Mouse (Mus musculus) midbrain, embryonic 14.5 days (tissue): ENCODE data around the gene Nf1. TPM values are rescaled to one million over a fixed set of nuclear protein-coding genes. Genes with fewer than 3 reads are reported as not detected.

Experiments
- ATAC-seq: fragments of 200-750 bp; cut with Nextera tagmentation; 2 replicates; pipeline ENCODE4 v1.8.0; 2017; ENCODE audit warnings: moderate number of reproducible peaks, moderate library complexity; ENCODE audit not compliant: low FRiP score, low TSS enrichment
- DNase-seq: peaks from one replicate; pipeline ENCODE4 v3.0.0-alpha.2; 2015
- H3K27ac ChIP-seq: fragments of 300-500 bp; sonication (generic); replicated peaks from 2 replicates; pipeline ENCODE4 v1.5.1; 2014; ENCODE audit warnings: mild to moderate bottlenecking, low read depth, low read length, moderate library complexity
- H3K27me3 ChIP-seq: fragments of 300-500 bp; sonication (generic); 2 replicates; pipeline ENCODE4 v1.6.1; 2014; ENCODE audit warnings: low read length, control low read depth, mixed read lengths; ENCODE audit not compliant: control insufficient read depth, insufficient read depth
- H3K36me3 ChIP-seq: fragments of 300-500 bp; sonication (generic); 2 replicates; pipeline ENCODE4 v1.6.1; 2014; ENCODE audit warnings: low read length, control low read depth; ENCODE audit not compliant: control insufficient read depth, insufficient read depth
- H3K4me1 ChIP-seq: fragments of 300-500 bp; sonication (generic); 2 replicates; pipeline ENCODE4 v1.6.1; 2014; ENCODE audit warnings: mild to moderate bottlenecking, antibody characterized with exemption, low read length, control low read depth; ENCODE audit not compliant: control insufficient read depth, insufficient read depth
- H3K4me2 ChIP-seq: fragments of 300-500 bp; sonication (generic); 2 replicates; pipeline ENCODE4 v1.6.1; 2014; ENCODE audit warnings: mild to moderate bottlenecking, low read length, moderate library complexity
- H3K4me3 ChIP-seq: fragments of 300-500 bp; sonication (generic); replicated peaks from 2 replicates; pipeline ENCODE4 v1.5.1; 2014; ENCODE audit warnings: low read depth, low read length
- H3K9ac ChIP-seq: fragments of 300-500 bp; sonication (generic); replicated peaks from 2 replicates; pipeline ENCODE4 v1.6.1; 2014; ENCODE audit warnings: mild to moderate bottlenecking, low read length, moderate library complexity
- H3K9me3 ChIP-seq: fragments of 300-500 bp; sonication (generic); 2 replicates; pipeline ENCODE4 v1.6.1; 2016; ENCODE audit warnings: low read length, control low read depth, mixed read lengths; ENCODE audit not compliant: control insufficient read depth
- WGBS: fragments of 180-500 bp; shearing (Covaris S2); extraction: QIAGEN DNeasy Blood & Tissue Kit; methylation state at CpG from one replicate; pipeline ENCODE4 v1.1.7; 2014; 5-methylcytosine and 5-hydroxymethylcytosine counted together
- polyA plus RNA-seq: library from polyadenylated mRNA; unstranded; fragments of >200 nt; fragmentation: Nextera tagmentation; extraction: Ambion mirVana; gene quantifications from 2 replicates; pipeline ENCODE4 v1.2.1, GENCODE M21; 2014

The Nf1 gene
- polyA plus RNA-seq: 15.6 and 15.7 TPM in 2 replicates

DNA sequence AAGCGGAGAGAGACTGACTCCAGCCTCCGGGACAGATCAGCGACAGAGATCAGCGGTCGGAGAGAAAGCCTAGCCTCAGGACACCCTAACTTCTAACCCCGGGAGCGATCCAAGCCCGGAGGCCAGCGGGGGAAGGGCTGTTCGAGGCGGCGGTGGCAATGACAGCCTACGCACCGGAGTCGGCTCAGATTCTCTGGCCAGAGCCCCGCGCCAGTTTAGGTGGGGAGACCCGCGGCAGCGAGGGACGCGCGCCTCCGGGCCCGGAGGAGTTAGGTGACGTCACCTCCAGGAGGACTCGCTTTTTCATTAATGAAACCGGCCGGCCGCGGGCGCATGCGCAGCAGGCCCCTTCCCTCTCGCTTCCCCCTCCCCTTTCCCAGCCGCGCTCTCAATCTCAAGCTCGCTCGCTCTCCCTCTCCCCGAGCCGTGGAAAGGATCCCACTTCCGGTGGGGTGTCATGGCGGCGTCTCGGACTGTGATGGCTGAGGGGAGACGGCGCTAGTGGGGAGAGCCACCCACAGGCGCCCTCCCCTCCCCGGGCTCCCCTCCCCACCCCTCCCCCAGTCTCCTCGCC, at the start of gene Nf1:
Nf1 (plus strand) TSS at position 460 of the 574 bp plus-strand sequence.
- peak; percentile 94 for ATAC-seq
- H3K9ac ChIP-seq: peak within 1 kb of the TSS; percentile 97
- no peaks in the 10 kb centered on the region for H3K27me3 ChIP-seq
- peaks cover 9% of the 10 kb centered on the region for H3K4me1 ChIP-seq
- peaks cover 11% of the 10 kb centered on the region for H3K36me3 ChIP-seq
- DNase-seq: peak; percentile 99
- peak within 1 kb of the TSS; percentile 70 for H3K4me2 ChIP-seq
- H3K4me3 ChIP-seq: peak within 1 kb of the TSS; percentile 98
- no peaks in the 10 kb centered on the region for H3K9me3 ChIP-seq
- H3K27ac ChIP-seq: peak within 1 kb of the TSS; percentile 95
- WGBS: under 1% methylated on average over 49 of the region's 49 CpGs

DNA sequence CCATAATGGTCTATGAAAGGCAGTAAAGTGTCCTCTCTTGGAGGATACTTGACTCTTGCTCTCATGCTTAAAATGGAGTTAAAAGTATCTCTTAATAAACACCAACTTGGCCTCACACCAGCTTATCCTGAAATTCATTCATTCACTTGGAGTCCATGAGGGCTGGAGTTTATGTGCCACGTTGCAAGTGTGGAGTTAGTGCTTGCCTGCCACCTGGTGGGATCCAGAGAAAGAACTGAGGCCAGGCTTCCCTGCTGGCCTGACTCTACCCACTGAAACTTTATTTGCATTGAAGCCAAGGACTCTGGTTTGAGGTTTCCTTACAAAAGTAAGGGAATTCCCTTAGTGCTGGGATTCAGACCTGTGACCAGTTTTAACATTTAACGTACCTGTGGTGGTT, 49.0 kb upstream of the Nf1 start:
- H3K4me3 ChIP-seq: no peak overlapping the region
- WGBS: 48% methylated on average over 2 of the region's 2 CpGs
- no peaks in the 10 kb centered on the region for H3K36me3 ChIP-seq
- H3K27ac ChIP-seq: no peak overlapping the region
- DNase-seq (peak; percentile 43), ATAC-seq (no peak)
- no peaks in the 10 kb centered on the region for H3K4me1 ChIP-seq
- no peak overlapping the region for H3K9ac ChIP-seq
- H3K4me2 ChIP-seq: no peak overlapping the region
- no peaks in the 10 kb centered on the region for H3K9me3 ChIP-seq
- H3K27me3 ChIP-seq: no peaks in the 10 kb centered on the region

DNA sequence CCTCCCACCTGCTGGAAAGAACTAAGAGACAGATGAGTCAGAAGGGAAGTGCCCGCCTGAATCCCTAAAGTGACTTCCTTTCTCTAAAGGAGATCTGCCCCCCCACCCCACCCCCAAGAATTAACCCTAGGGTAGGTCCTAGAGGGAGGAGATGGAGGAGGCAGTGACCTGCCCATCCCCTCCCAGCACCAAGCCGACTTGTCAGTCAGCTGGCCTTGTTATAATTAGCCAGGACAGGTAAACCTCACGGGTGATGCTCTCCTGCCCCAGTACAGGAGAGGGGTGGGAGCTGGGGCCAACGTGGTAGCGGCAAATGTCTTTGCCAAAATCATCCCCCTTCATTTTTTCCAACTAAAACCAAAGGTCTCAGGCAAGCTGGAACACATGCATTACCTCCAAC, 47.8 kb upstream of the Nf1 start:
- Histone ChIP-seq H3K9me3 (no peaks in the 10 kb centered on the region), H3K4me1 (no peaks in the 10 kb centered on the region), H3K27ac (no peak overlapping the region), H3K27me3 (no peaks in the 10 kb centered on the region), H3K9ac (no peak overlapping the region), H3K36me3 (no peaks in the 10 kb centered on the region), H3K4me3 (no peak overlapping the region), H3K4me2 (no peak overlapping the region)
- ATAC-seq: no peak
- no peak for DNase-seq
- WGBS: 77% methylated on average over 5 of the region's 5 CpGs

DNA sequence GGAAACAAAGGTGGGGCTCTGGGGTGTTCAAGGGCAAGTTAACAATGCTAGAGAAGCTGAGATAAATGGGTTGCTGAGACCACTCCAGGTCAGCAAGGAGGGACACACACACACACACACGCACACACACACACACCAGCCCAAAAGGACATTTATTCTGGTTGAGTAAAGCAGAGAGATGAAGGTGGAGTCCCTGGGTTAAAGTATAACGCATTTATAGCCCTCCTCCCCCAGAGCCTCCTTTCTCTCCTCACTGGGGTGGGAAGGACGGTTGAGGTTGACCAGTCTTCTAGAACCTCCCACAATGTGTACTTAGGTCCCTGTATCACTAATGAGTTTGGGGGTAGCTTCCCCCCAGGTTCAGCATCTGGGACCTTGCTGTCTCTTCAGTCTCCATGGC, 47.4 kb upstream of the Nf1 start:
- 71% methylated on average over 3 of the region's 3 CpGs for WGBS
- no peak for ATAC-seq
- no peak overlapping the region for H3K27ac ChIP-seq

DNA sequence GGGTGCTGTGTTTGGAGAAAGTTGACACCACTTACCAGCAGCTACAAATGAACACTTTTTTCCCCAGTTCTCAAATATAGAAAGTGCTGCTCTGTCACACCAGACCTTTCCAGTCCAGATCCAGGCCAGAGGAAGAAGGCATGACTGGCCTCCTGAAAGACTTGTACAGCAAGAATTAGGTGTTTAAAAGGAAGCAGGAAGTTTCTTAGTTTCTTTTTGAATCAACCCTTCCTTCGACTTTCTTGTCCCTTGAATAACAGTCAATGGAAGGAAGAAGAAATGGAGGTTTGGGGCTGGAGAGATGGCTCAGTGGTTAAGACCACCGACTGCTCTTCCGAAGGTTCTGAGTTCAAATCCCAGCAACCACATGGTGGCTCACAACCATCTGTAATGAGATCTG, 46.5 kb upstream of the Nf1 start:
- Histone ChIP-seq H3K4me3 (no peak overlapping the region), H3K9ac (no peak overlapping the region), H3K27ac (no peak overlapping the region), H3K4me1 (no peaks in the 10 kb centered on the region), H3K9me3 (no peaks in the 10 kb centered on the region), H3K27me3 (no peaks in the 10 kb centered on the region), H3K36me3 (no peaks in the 10 kb centered on the region), H3K4me2 (no peak overlapping the region)
- no peak for ATAC-seq
- 95% methylated on average over 3 of the region's 3 CpGs for WGBS
- DNase-seq: no peak

More for the DNA sequence above, 47.4 kb upstream of the Nf1 start:
- Histone ChIP-seq H3K9ac (no peak overlapping the region), H3K9me3 (no peaks in the 10 kb centered on the region), H3K4me3 (no peak overlapping the region), H3K36me3 (no peaks in the 10 kb centered on the region), H3K4me1 (no peaks in the 10 kb centered on the region), H3K4me2 (no peak overlapping the region), H3K27me3 (no peaks in the 10 kb centered on the region)
- DNase-seq: no peak

DNA sequence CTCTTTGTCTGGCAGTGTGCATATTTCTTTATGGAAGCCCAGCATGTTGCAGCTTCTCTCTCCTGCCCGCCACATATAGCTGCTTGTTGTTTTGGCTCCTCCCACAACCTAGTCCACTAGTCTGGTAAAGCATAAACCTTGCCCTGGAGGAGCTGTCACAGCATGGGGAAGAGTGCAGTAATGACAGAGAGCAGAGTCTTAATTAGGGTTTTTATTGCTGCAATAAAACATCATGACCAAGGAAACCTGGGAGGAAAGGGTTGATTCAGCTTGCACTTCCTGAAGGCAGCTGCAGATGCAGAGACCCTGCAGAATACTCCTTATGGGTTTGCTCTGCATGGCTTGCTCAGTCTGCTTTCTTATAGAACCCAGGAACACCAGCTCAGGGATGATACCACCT, 45.5 kb upstream of the Nf1 start:
- Histone ChIP-seq H3K4me3 (no peak overlapping the region), H3K9ac (no peak overlapping the region), H3K4me2 (no peak overlapping the region), H3K27me3 (no peaks in the 10 kb centered on the region), H3K27ac (no peak overlapping the region), H3K9me3 (no peaks in the 10 kb centered on the region), H3K36me3 (no peaks in the 10 kb centered on the region), H3K4me1 (no peaks in the 10 kb centered on the region)
- ATAC-seq (no peak), DNase-seq (no peak)
- 50% methylated on average over 1 of the region's 1 CpGs for WGBS

DNA sequence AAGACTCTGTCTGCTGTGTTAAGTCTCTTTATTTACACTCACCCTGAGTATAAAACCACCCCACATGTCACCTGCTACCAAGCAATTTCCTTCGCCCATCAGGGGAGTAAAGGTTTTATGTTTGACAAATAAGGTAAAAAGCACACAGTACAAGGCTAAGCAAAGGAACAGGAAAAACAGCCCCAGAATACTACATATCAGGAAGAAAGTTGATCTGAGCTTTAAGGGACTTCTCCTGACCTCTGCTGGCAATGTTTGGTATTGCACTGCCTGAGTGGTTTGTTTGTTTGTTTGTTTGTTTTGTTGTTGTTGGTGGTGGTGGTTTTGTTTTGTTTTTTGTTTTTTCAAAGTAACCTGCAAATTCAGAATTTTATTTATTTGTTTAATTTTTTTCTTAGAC, 43.3 kb upstream of the Nf1 start:
- Histone ChIP-seq H3K36me3 (no peaks in the 10 kb centered on the region), H3K9ac (no peak overlapping the region)
- ATAC-seq: no peak

DNA sequence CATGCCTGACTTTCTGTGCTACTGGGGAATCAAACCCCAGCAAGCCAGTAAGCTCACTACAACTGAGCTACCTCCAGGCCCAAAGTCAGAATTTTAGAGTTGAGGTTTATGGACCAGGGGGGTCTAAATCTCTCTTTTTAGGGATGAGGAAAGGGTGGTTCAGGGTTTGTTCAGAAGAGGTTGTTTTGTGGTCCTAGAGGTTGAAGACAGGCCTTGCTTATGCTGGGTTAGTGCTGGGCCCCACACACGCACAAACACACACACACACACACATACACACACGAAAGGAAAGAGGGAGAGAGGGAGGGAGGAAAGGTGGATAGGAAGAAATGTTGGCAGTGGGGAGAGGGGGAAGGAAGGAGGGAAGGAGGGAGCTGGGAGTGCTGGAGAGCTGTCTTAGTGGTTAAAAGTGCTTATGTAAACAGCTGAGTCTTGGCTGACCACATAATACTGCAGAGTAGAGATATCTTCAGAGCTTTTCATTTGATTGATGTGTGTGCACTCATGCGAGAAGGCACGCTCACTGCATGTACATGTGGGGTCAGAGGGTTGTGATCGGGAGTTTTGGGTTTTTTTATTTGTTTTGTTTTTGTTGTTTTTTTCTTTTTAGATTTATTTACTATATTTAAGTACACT, 42.5 kb upstream of the Nf1 start, which contains the start of gene Gm9964:
Gm9964 (minus strand) TSS at position 51 of the 636 bp plus-strand sequence.
- Histone ChIP-seq H3K4me3 (no peak within 1 kb of the TSS), H3K27ac (no peak within 1 kb of the TSS), H3K36me3 (no peaks in the 10 kb centered on the region)

More for the DNA sequence above, 43.3 kb upstream of the Nf1 start:
- H3K4me2 ChIP-seq: no peak overlapping the region
- no peak overlapping the region for H3K4me3 ChIP-seq
- H3K27ac ChIP-seq: no peak overlapping the region
- H3K27me3 ChIP-seq: no peaks in the 10 kb centered on the region
- 27% methylated on average over 1 of the region's 1 CpGs for WGBS
- no peaks in the 10 kb centered on the region for H3K9me3 ChIP-seq
- H3K4me1 ChIP-seq: no peaks in the 10 kb centered on the region
- peak; percentile 78 for DNase-seq

More for the DNA sequence above, 42.5 kb upstream of the Nf1 start, which contains the start of gene Gm9964:
- H3K9me3 ChIP-seq: no peaks in the 10 kb centered on the region
- WGBS: 79% methylated on average over 5 of the region's 5 CpGs
- H3K4me2 ChIP-seq: no peak within 1 kb of the TSS
- H3K4me1 ChIP-seq: no peaks in the 10 kb centered on the region
- no peak within 1 kb of the TSS for H3K9ac ChIP-seq
- no peak for DNase-seq
- H3K27me3 ChIP-seq: no peaks in the 10 kb centered on the region
- no peak for ATAC-seq
